Mouse (Mus musculus) midbrain, embryonic 12.5 days (tissue): ENCODE measurements at regions not wholly inside any gene's neighbourhood (a gene's known extent, or its start where the extent isn't known, plus 50 kb on each side); places are given as distances from the start of the nearest gene placed in this dataset.
A peak's percentile ranks its signal among the peaks of the same experiment; 100 is the strongest.
"Not testable (repeated sequence)": the region's sequence is repeated elsewhere in the genome, so short reads cannot be mapped to it uniquely, and the experiment has no call there.

Experiments
- ATAC-seq: fragments of 200-750 bp; cut with Nextera tagmentation; 2 replicates; pipeline ENCODE4 v1.8.0; 2017; ENCODE audit warnings: low read depth, moderate TSS enrichment, moderate library complexity; ENCODE audit not compliant: low FRiP score
- H3K27ac ChIP-seq: fragments of 300-500 bp; sonication (generic); replicated peaks from 2 replicates; pipeline ENCODE4 v1.5.1; 2016; ENCODE audit warnings: mild to moderate bottlenecking
- H3K27me3 ChIP-seq: fragments of 300-500 bp; sonication (generic); 2 replicates; pipeline ENCODE4 v1.6.1; 2016; ENCODE audit warnings: mild to moderate bottlenecking
- H3K36me3 ChIP-seq: fragments of 300-500 bp; sonication (generic); 2 replicates; pipeline ENCODE4 v1.6.1; 2016
- H3K4me1 ChIP-seq: fragments of 300-500 bp; sonication (generic); 2 replicates; pipeline ENCODE4 v1.6.1; 2016
- H3K4me2 ChIP-seq: fragments of 300-500 bp; sonication (generic); replicated peaks from 2 replicates; pipeline ENCODE4 v1.6.1; 2016; ENCODE audit warnings: mild to moderate bottlenecking, moderate library complexity
- H3K4me3 ChIP-seq: fragments of 300-500 bp; sonication (generic); 2 replicates; pipeline ENCODE4 v1.5.1; 2016; ENCODE audit warnings: mild to moderate bottlenecking
- H3K9ac ChIP-seq: fragments of 300-500 bp; sonication (generic); replicated peaks from 2 replicates; pipeline ENCODE4 v1.6.1; 2016; ENCODE audit warnings: mild to moderate bottlenecking, moderate library complexity
- H3K9me3 ChIP-seq: fragments of 300-500 bp; sonication (generic); 2 replicates; pipeline ENCODE4 v1.6.1; 2016; ENCODE audit warnings: mild to moderate bottlenecking
- WGBS: fragments of 180-500 bp; shearing (Covaris S2); methylation state at CpG from one replicate; pipeline ENCODE4 v1.1.7; 2016; 5-methylcytosine and 5-hydroxymethylcytosine counted together

DNA sequence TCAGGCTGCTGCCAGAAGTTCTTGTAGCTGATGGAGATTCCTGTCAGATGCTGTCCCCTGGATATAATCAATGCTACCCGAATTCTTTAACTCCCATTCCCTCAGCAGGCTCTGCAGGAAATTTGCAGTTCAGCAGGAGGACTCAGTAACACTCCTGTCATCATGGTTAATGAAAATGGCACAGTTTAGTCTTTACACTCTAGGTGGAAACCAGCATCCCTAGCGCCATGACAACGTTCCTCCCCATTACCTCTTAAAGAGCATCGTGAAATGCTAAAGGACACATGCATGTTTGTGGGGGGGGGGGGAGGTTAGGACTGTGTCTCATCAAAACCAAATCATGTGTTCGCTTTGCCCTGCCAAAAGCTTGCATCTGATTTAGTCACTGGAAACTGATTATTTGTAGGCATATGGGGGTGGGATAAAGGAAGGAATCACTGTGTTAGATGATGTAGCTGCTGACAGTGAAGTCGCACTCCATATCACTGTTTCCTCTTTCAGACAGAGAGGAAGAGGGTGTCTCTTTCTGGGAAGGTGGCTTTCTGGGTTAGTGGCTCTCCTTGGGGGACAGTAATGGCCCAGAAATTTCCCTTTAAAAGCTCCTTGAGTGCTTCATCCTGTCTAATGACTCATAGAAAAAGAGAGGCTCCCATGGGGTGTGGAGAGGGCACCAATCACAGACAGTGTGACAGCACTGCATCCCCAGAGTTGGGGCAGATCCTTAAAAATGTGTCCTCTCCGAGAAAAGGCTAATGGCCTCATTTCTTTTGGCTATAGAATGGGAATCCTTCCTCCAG, 351.5 kb downstream of the Plekhb2 start:
- H3K27me3 ChIP-seq: no peaks in the 10 kb centered on the region
- no peak overlapping the region for H3K4me2 ChIP-seq
- no peak overlapping the region for H3K27ac ChIP-seq
- no peaks in the 10 kb centered on the region for H3K4me1 ChIP-seq
- H3K9me3 ChIP-seq: no peaks in the 10 kb centered on the region
- H3K36me3 ChIP-seq: no peaks in the 10 kb centered on the region
- ATAC-seq: no peak
- 81% methylated on average over 7 of the region's 7 CpGs for WGBS
- H3K9ac ChIP-seq: no peak overlapping the region
- no peak overlapping the region for H3K4me3 ChIP-seq

DNA sequence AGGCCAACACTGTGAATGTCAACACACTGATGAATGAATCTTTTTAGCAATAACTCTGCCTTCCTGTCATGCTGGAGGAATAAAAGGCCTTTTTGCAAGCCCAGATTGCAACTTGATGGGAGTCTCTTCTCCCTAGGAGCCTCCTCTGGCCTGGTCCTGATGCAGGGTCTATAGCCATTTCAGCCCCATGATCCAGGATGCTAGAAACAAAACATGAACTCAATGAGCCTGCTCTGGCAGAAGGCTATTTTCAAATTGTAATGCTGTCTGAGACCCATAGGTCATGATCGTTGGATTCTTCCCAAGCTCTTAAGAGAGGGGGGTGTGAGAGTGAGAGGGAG, 352.1 kb downstream of the Plekhb2 start:
- no peaks in the 10 kb centered on the region for H3K27me3 ChIP-seq
- no peak for ATAC-seq

DNA sequence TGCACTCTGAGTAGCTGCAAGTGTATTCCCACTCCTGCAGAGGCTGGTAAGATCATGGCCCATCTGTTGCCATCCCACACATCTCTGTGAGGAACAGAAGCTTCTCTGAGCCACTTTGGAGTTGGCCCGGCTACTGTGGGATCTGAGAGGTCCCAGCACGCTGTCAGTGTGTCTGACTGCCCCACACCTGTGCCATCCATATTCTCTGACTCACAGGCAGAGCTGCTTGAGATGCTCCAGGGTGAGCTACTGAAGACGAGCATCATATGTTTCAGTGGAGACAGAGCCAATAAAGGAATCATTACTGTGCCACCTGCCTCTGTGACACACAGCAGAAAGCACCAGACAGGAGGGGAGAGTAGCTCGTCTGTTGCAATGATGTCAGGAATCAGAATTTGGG, 352.8 kb downstream of the Plekhb2 start:
- no peak for ATAC-seq
- Histone ChIP-seq H3K36me3 (no peaks in the 10 kb centered on the region), H3K27ac (no peak overlapping the region), H3K4me1 (no peaks in the 10 kb centered on the region), H3K4me2 (no peak overlapping the region), H3K4me3 (no peak overlapping the region), H3K27me3 (no peaks in the 10 kb centered on the region), H3K9me3 (no peaks in the 10 kb centered on the region), H3K9ac (no peak overlapping the region)
- 78% methylated on average over 4 of the region's 4 CpGs for WGBS

More for the DNA sequence above, 352.1 kb downstream of the Plekhb2 start:
- Histone ChIP-seq H3K27ac (no peak overlapping the region), H3K9me3 (no peaks in the 10 kb centered on the region), H3K4me1 (no peaks in the 10 kb centered on the region), H3K4me2 (no peak overlapping the region), H3K9ac (no peak overlapping the region), H3K4me3 (no peak overlapping the region), H3K36me3 (no peaks in the 10 kb centered on the region)
- WGBS: 86% methylated on average over 1 of the region's 1 CpGs

GRCm38 (mm10) chr1:35206834-35207529, 357.2 kb downstream of the Plekhb2 start:
- ATAC-seq: no peak
- 90% methylated on average over 11 of the region's 11 CpGs for WGBS
- no peak overlapping the region for H3K9ac ChIP-seq
- H3K36me3 ChIP-seq: no peaks in the 10 kb centered on the region
- no peaks in the 10 kb centered on the region for H3K9me3 ChIP-seq
- no peak overlapping the region for H3K4me2 ChIP-seq
- H3K4me1 ChIP-seq: no peaks in the 10 kb centered on the region
- no peaks in the 10 kb centered on the region for H3K27me3 ChIP-seq
- no peak overlapping the region for H3K27ac ChIP-seq
- H3K4me3 ChIP-seq: no peak overlapping the region

- H3K9ac ChIP-seq: no peak overlapping the region
- no peak for ATAC-seq
- H3K27me3 ChIP-seq: no peaks in the 10 kb centered on the region
- no peak overlapping the region for H3K27ac ChIP-seq
- WGBS: 79% methylated on average over 13 of the region's 13 CpGs
- H3K9me3 ChIP-seq: no peaks in the 10 kb centered on the region
- H3K4me3 ChIP-seq: no peak overlapping the region
- no peak overlapping the region for H3K4me2 ChIP-seq
- H3K36me3 ChIP-seq: no peaks in the 10 kb centered on the region
- H3K4me1 ChIP-seq: no peaks in the 10 kb centered on the region
Measured at GRCm38 (mm10) chr1:35212111-35212891, 362.5 kb downstream of the Plekhb2 start.

GRCm38 (mm10) chr1:35213875-35214274, 364.1 kb downstream of the Plekhb2 start:
- ATAC-seq: no peak
- Histone ChIP-seq H3K9ac (no peak overlapping the region), H3K36me3 (no peaks in the 10 kb centered on the region), H3K4me3 (no peak overlapping the region), H3K9me3 (no peaks in the 10 kb centered on the region), H3K27ac (no peak overlapping the region), H3K27me3 (no peaks in the 10 kb centered on the region), H3K4me1 (no peaks in the 10 kb centered on the region), H3K4me2 (no peak overlapping the region)
- WGBS: 86% methylated on average over 10 of the region's 10 CpGs

DNA sequence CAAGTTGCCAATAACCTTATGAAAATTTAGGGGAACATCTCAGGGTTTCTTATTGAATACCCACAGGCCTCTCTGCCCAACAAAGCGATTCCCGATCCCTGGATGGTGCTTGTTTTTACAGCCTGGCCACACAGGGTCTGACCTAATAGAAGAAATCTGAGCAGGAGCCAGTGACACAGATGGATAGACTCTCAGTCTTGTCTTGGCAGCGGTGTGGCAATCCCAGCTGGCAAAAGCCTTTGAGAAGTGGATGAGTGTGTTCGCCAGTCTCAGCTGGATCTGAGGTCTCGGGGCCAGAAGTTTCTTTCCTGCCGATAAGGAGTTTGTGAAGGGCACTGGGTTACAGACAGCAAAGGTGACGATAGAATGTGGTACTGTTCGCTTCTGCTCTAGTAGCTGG, 366.6 kb downstream of the Plekhb2 start:
- Histone ChIP-seq H3K4me3 (no peak overlapping the region), H3K36me3 (no peaks in the 10 kb centered on the region), H3K4me1 (no peaks in the 10 kb centered on the region), H3K9ac (no peak overlapping the region), H3K27me3 (no peaks in the 10 kb centered on the region), H3K4me2 (no peak overlapping the region), H3K9me3 (no peaks in the 10 kb centered on the region), H3K27ac (no peak overlapping the region)
- no peak for ATAC-seq
- WGBS: 94% methylated on average over 8 of the region's 8 CpGs

- WGBS: 92% methylated on average over 6 of the region's 6 CpGs
- H3K4me1 ChIP-seq, H3K4me2 ChIP-seq, H3K9me3 ChIP-seq, H3K36me3 ChIP-seq, H3K4me3 ChIP-seq, ATAC-seq, H3K27me3 ChIP-seq, H3K9ac ChIP-seq, H3K27ac ChIP-seq: not testable (repeated sequence)
Measured at GRCm38 (mm10) chr1:35220215-35220614, 370.4 kb downstream of the Plekhb2 start.

GRCm38 (mm10) chr1:35220751-35221150, 371.0 kb downstream of the Plekhb2 start:
- Histone ChIP-seq H3K9me3 (no peaks in the 10 kb centered on the region), H3K4me3 (no peak overlapping the region), H3K4me1 (no peaks in the 10 kb centered on the region), H3K27me3 (no peaks in the 10 kb centered on the region), H3K9ac (no peak overlapping the region), H3K4me2 (no peak overlapping the region), H3K27ac (no peak overlapping the region), H3K36me3 (no peaks in the 10 kb centered on the region)
- WGBS: 80% methylated on average over 9 of the region's 9 CpGs
- ATAC-seq: no peak

GRCm38 (mm10) chr1:35232592-35232991, 382.8 kb downstream of the Plekhb2 start:
- Histone ChIP-seq H3K36me3 (no peaks in the 10 kb centered on the region), H3K4me3 (no peak overlapping the region), H3K27ac (no peak overlapping the region), H3K4me2 (no peak overlapping the region), H3K4me1 (0 out of 2 replicates have a peak, but pooled peaks cover 7% of the 10 kb centered on the region), H3K9ac (no peak overlapping the region), H3K27me3 (no peaks in the 10 kb centered on the region), H3K9me3 (no peaks in the 10 kb centered on the region)
- 13% methylated on average over 2 of the region's 2 CpGs for WGBS
- 0 out of 2 replicates have a peak, but pooled peaks have one; percentile 49 for ATAC-seq

DNA sequence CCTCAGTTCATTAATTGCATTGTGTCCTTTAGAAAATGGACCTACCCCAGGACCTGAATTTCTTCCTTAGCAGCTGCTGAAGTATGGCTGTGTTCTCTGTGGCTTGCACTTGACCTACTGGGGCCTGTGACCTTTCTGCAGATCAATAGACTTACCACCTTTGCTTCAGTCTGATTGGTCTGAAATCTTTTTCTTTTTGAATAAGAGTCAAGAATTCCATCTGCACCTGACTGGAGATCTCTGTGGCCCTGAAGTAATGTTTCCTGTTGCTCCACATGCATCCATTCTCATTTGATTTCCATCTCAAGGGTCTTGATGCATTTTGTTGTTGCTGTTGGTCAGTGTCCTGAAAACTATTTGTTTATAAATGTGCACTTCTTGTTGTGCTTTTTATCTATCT, 388.4 kb downstream of the Plekhb2 start:
- H3K27ac ChIP-seq: no peak overlapping the region
- peaks cover 8% of the 10 kb centered on the region; the same call in 1 of the 2 replicates for H3K4me1 ChIP-seq
- H3K36me3 ChIP-seq: no peaks in the 10 kb centered on the region
- no peak overlapping the region for H3K4me3 ChIP-seq
- ATAC-seq: no peak
- H3K9ac ChIP-seq: no peak overlapping the region
- H3K9me3 ChIP-seq: no peaks in the 10 kb centered on the region
- H3K4me2 ChIP-seq: no peak overlapping the region
- no peaks in the 10 kb centered on the region for H3K27me3 ChIP-seq

GRCm38 (mm10) chr1:35242849-35243248, 393.1 kb downstream of the Plekhb2 start:
- 0 out of 2 replicates have a peak, but pooled peaks have one; percentile 38 for ATAC-seq
- H3K9ac ChIP-seq: no peak overlapping the region

More at GRCm38 (mm10) chr1:35242849-35243248, 393.1 kb downstream of the Plekhb2 start:
- Histone ChIP-seq H3K4me2 (peak overlapping the region; percentile 19; the same call in 1 of the 2 replicates), H3K4me1 (peaks cover 8% of the 10 kb centered on the region; the same call in 1 of the 2 replicates), H3K9me3 (no peaks in the 10 kb centered on the region), H3K4me3 (no peak overlapping the region), H3K36me3 (no peaks in the 10 kb centered on the region), H3K27me3 (no peaks in the 10 kb centered on the region), H3K27ac (peak overlapping the region; percentile 46)
- WGBS: 66% methylated on average over 6 of the region's 6 CpGs
